Mouse (Mus musculus) stomach, postnatal 0 days (tissue): ENCODE data around the gene Ehbp1l1. TPM values are rescaled to one million over a fixed set of nuclear protein-coding genes. Genes with fewer than 3 reads are reported as not detected.

Experiments
- ATAC-seq: fragments of 200-750 bp; cut with Nextera tagmentation; 2 replicates; pipeline ENCODE4 v1.8.0; 2017; ENCODE audit not compliant: low FRiP score, low TSS enrichment
- DNase-seq: peaks from one replicate; pipeline ENCODE4 v3.0.0-alpha.2; 2016; ENCODE audit warnings: low spot score
- H3K27ac ChIP-seq: fragments of 300-500 bp; sonication (generic); replicated peaks from 2 replicates; pipeline ENCODE4 v1.5.1; 2014; ENCODE audit warnings: mild to moderate bottlenecking, control low read depth
- H3K27me3 ChIP-seq: fragments of 300-500 bp; sonication (generic); 2 replicates; pipeline ENCODE4 v1.6.1; 2014; ENCODE audit warnings: low read length; ENCODE audit not compliant: control insufficient read depth, insufficient read depth
- H3K36me3 ChIP-seq: fragments of 300-500 bp; sonication (generic); 2 replicates; pipeline ENCODE4 v1.6.1; 2014; ENCODE audit warnings: low read length, mixed read lengths; ENCODE audit not compliant: control insufficient read depth, insufficient read depth
- H3K4me1 ChIP-seq: fragments of 300-500 bp; sonication (generic); replicated peaks from 2 replicates; pipeline ENCODE4 v1.6.1; 2014; ENCODE audit warnings: antibody characterized with exemption; ENCODE audit not compliant: control insufficient read depth, insufficient read depth
- H3K4me2 ChIP-seq: fragments of 300-500 bp; sonication (generic); replicated peaks from 2 replicates; pipeline ENCODE4 v1.6.1; 2014; ENCODE audit warnings: low read depth, mild to moderate bottlenecking, control low read depth, moderate library complexity
- H3K4me3 ChIP-seq: fragments of 300-500 bp; sonication (generic); 2 replicates; pipeline ENCODE4 v1.5.1; 2014; ENCODE audit warnings: low read depth, low read length, control low read depth
- H3K9ac ChIP-seq: fragments of 300-500 bp; sonication (generic); 2 replicates; pipeline ENCODE4 v1.6.1; 2014; ENCODE audit warnings: mild to moderate bottlenecking, low read length, control low read depth, mixed read lengths
- H3K9me3 ChIP-seq: fragments of 300-500 bp; sonication (generic); 2 replicates; pipeline ENCODE4 v1.6.1; 2016; ENCODE audit warnings: low read length; ENCODE audit not compliant: control insufficient read depth
- CTCF ChIP-seq: IDR thresholded peaks from 2 replicates; pipeline ENCODE4 v1.5.1; 2016; ENCODE audit warnings: antibody characterized with exemption, low read depth, mild to moderate bottlenecking, moderate library complexity
- EP300 ChIP-seq: optimal IDR thresholded peaks from 2 replicates; pipeline ENCODE3; 2016; ENCODE audit warnings: antibody characterized with exemption
- WGBS: fragments of 180-500 bp; shearing (Covaris S2); extraction: QIAGEN DNeasy Blood & Tissue Kit; methylation state at CpG from one replicate; pipeline ENCODE4 v1.1.7; 2014; 5-methylcytosine and 5-hydroxymethylcytosine counted together
- polyA plus RNA-seq: library from polyadenylated mRNA; unstranded; fragments of >200 nt; fragmentation: Nextera tagmentation; extraction: Ambion mirVana; gene quantifications from 2 replicates; pipeline ENCODE4 v1.2.1, GENCODE M21; 2015

Ehbp1l1 gene
- polyA plus RNA-seq, 1 experiment from 2014 or later = 28.0 TPM

DNA sequence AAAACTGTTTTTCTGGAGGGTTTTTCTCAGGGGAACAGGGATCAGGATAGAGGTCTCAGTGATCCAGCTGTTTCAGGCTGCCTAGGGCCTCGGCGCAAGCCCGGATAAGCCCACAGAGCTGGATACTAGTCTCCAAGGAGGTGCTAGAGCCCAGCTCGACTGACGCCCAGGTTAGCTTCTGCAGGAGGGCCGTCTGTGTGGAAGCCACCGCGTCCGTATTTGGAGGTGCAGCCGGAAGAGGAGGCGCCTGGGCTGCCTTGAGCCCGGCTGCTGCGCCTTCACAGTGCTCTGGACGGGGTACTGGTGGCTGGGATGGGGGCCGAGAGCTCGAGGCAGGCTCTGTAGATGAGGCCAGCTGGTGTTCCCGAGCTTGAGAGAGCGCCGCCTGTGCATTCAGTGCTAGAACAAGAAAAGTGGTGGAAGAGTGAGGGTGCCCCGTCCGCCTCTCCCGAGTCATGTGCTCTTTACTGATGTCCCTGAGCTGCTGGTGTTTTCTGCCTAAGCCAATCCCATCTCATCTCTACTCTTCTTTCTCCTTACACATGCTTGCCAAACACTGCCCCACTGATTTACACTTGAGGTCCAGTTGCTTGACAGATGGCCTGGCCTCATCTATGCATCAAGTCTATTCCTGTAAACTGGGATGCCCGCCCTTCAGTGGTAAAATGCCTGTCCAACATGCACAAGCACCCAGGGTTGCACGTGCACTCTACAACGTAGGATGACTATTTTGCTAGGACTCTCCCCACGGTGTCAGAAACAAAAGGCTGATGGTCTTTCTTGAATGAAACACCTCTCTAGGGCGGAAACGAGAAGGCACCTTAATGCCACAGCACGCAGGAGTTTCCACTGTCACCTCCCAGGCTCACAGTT, 4.4 kb upstream of the Ehbp1l1 start:
- ATAC-seq = no peak
- Histone ChIP-seq H3K27ac (no peak overlapping the region), H3K36me3 (no peaks in the 10 kb centered on the region), H3K4me3 (peak overlapping the region; percentile 56), H3K9ac (peak overlapping the region; percentile 61), H3K4me2 (peak overlapping the region; percentile 93), H3K9me3 (no peaks in the 10 kb centered on the region), H3K4me1 (peaks cover 8% of the 10 kb centered on the region), H3K27me3 (no peaks in the 10 kb centered on the region)
- WGBS = 73% methylated on average over 29 of the region's 29 CpGs
- DNase-seq = no peak
- no peak for TF ChIP-seq CTCF
- no peak for TF ChIP-seq EP300

DNA sequence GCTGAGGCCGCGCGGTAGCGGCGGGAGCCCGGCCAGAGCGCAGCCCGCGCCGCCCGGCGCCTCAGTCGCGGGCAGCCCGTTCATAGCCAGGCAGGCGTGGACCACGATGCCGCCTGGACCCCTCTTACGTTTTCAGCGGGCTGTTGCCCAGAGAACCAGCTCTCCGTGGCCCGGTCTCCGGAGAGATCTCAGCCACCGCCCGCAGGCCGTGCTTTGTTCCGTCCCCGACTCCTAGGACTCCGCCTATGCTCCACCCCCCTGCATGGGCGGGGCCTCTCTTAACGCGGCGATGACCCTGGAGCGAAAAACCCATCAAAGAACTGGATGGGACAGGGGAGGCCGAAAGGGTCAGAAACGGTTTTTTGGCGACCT, 3.3 kb upstream of the Ehbp1l1 start, which contains the start of gene Fam89b:
Fam89b (minus strand) TSS at position 210 of the 372 bp plus-strand sequence.
- H3K4me1 ChIP-seq = peaks cover 8% of the 10 kb centered on the region
- TF ChIP-seq CTCF (no peak), EP300 (no peak)
- no peaks in the 10 kb centered on the region for H3K36me3 ChIP-seq
- under 1% methylated on average over 34 of the region's 37 CpGs for WGBS
- peak within 1 kb of the TSS; percentile 92 for H3K4me2 ChIP-seq
- peak within 1 kb of the TSS; percentile 91 for H3K9ac ChIP-seq
- peak within 1 kb of the TSS; percentile 92 for H3K27ac ChIP-seq
- DNase-seq (peak; percentile 91), ATAC-seq (peak; percentile 71)
- no peaks in the 10 kb centered on the region for H3K9me3 ChIP-seq
- peak within 1 kb of the TSS; percentile 92 for H3K4me3 ChIP-seq
- H3K27me3 ChIP-seq = no peaks in the 10 kb centered on the region

DNA sequence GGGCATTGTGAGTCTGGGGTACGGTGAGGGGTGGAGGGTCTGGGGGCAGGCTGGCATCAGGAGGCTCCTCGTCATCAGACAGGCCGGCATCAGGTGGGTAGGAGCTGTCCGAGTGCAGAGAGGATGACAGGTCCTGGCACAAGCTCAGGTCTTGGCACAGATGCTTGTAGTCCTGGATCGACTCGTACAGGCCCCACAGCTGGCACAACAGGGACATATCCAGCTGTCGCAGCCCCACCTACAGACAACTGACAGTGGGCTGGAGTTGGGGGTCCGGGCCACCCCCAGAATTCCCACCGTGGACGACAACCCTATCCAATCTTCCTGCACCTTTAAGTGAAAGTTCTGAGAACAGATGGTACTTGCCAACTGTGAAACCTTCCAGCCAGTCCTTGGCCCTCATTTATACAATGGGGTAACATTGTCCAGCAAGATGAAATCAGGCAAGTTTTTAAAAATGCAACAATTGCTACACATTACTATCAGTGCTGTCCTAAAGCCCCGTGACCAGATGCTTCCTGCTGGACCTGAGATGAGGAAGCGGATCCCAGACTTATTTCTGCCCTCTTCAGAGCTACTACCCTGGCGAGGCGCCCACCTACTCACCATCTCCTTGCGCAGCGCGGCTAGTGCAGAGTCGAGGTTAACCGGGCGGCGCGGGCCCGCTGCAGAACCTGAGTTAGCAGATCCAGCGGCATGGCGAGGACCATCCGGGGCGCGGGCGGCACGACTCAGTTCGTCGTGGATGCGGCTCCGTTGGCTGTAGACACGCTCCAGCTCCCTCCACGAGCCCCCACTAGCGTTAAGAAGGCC, 2.7 kb upstream of the Ehbp1l1 start:
- no peak; the same call in 1 of the 2 replicates for ATAC-seq
- H3K27ac ChIP-seq = peak overlapping the region; percentile 92
- H3K27me3 ChIP-seq = no peaks in the 10 kb centered on the region
- peak overlapping the region; percentile 92 for H3K4me2 ChIP-seq
- peak; percentile 55 for DNase-seq
- no peaks in the 10 kb centered on the region for H3K36me3 ChIP-seq
- 6% methylated on average over 35 of the region's 37 CpGs for WGBS
- peak overlapping the region; percentile 92 for H3K4me3 ChIP-seq
- no peaks in the 10 kb centered on the region for H3K9me3 ChIP-seq
- peak overlapping the region; percentile 91 for H3K9ac ChIP-seq
- no peak for TF ChIP-seq EP300
- TF ChIP-seq CTCF = no peak
- peaks cover 8% of the 10 kb centered on the region for H3K4me1 ChIP-seq

DNA sequence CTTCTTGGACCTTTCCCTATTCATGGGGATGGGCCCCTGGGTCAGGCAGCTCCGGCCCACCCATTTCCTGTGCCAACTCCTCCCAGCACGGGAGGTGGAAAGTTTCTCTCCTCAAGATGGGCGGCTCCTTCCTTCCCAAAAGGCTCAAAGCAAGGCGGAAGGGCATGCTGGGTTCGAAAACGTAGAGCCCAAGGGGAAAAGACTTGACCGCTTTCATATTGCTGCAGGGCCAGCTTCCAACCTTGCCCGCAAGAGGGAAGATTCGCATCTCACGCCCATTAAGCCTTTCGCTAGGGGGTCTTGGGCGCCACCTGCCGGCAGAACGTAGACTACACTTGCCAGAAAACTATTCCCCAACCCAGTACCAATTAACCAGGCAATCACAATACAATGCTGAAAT, 1.6 kb upstream of the Ehbp1l1 start:
- peak overlapping the region; percentile 92 for H3K4me2 ChIP-seq
- WGBS = 2% methylated on average over 14 of the region's 14 CpGs
- peak overlapping the region; percentile 81 for H3K27ac ChIP-seq
- H3K9ac ChIP-seq = peak overlapping the region; percentile 91; the same call in 1 of the 2 replicates
- no peaks in the 10 kb centered on the region for H3K27me3 ChIP-seq
- H3K36me3 ChIP-seq = no peaks in the 10 kb centered on the region
- H3K4me3 ChIP-seq = peak overlapping the region; percentile 92
- ATAC-seq (no peak; the same call in 1 of the 2 replicates), DNase-seq (peak; percentile 89)
- no peak for TF ChIP-seq EP300
- peak; percentile 99 for TF ChIP-seq CTCF
- H3K9me3 ChIP-seq = no peaks in the 10 kb centered on the region
- H3K4me1 ChIP-seq = peaks cover 8% of the 10 kb centered on the region

DNA sequence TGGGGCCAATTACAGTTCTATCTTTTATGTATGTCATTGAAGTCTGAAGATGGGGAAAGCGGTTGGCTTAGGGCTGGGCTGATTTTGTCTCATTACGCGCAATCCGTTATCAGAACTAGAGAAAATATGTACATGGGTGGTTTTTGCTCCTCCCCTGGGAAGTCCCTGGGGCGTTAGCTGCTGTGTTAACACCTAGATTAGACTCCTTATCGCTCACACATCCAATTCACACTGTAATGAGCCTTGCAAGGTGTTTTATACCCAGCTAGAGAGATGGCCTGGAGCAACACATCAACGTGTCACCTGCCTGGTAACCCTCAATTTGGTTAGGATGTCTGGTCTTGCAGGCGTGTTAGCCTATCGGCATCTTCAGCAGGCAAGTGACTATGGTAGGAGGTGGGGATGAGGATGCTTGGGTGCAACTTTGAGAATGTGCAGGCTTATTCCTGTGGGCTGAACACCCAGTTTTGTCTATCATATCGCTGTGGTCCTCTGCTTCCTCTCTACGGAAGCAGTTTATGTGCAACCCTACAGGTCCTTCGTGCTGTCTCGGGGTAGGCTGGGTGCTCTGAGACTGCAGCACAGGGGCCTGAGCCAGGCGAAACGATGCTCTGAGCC, 953 bp upstream of the Ehbp1l1 start:
- DNase-seq = no peak

More for the DNA sequence above, 953 bp upstream of the Ehbp1l1 start:
- 51% methylated on average over 15 of the region's 15 CpGs for WGBS
- Histone ChIP-seq H3K4me3 (peak overlapping the region; percentile 33; the same call in 1 of the 2 replicates), H3K27me3 (no peaks in the 10 kb centered on the region), H3K4me1 (peaks cover 8% of the 10 kb centered on the region), H3K9me3 (no peaks in the 10 kb centered on the region), H3K36me3 (peaks cover 4% of the 10 kb centered on the region; the same call in 1 of the 2 replicates), H3K9ac (no peak overlapping the region), H3K27ac (peak overlapping the region; percentile 81), H3K4me2 (peak overlapping the region; percentile 92)
- ATAC-seq = no peak
- no peak for TF ChIP-seq EP300
- no peak for TF ChIP-seq CTCF
